Mouse (Mus musculus): ENCODE results near the gene Nepn. TPM values are rescaled to one million over a fixed set of nuclear protein-coding genes. Genes with fewer than 3 reads are reported as not detected.

Gene Nepn
- total RNA-seq, 2 experiments from 2014 or later = not detected

Other genes with a start within 250 kb of the Nepn start
- not detected in 2 replicates for gene Ros1, start 193.7 kb upstream of the Nepn start, total RNA-seq (2015)
- gene Ros1, start 193.7 kb upstream of the Nepn start, total RNA-seq (2017) = not detected in 2 replicates
- 0.48 TPM in 1 of 2 replicates, not detected in the other for gene Dcbld1, start 155.4 kb upstream of the Nepn start, total RNA-seq (2015)
- not detected in 2 replicates for gene Dcbld1, start 155.4 kb upstream of the Nepn start, total RNA-seq (2017)
- gene Gm26741, start 30.2 kb upstream of the Nepn start, total RNA-seq (2015) = not detected in 2 replicates
- not detected in 2 replicates for gene Gm26741, start 30.2 kb upstream of the Nepn start, total RNA-seq (2017)
- gene Gopc, start 6.8 kb upstream of the Nepn start, total RNA-seq (2015) = 15.8 and 17.0 TPM in 2 replicates
- 17.4 and 19.8 TPM in 2 replicates for gene Gopc, start 6.8 kb upstream of the Nepn start, total RNA-seq (2017)
- 22.0 and 22.7 TPM in 2 replicates for gene Nus1, start 28.6 kb downstream of the Nepn start, total RNA-seq (2015)
- 18.7 and 19.6 TPM in 2 replicates for gene Nus1, start 28.6 kb downstream of the Nepn start, total RNA-seq (2017)

All from megakaryocyte, adult 5-6 weeks (primary cell).